Mouse (Mus musculus) small intestine, adult 2 months (tissue): ENCODE data around the gene Tpbpb.

Experiments
- CTCF ChIP-seq: fragments of 200-500 bp; IDR thresholded peaks from 2 replicates; pipeline ENCODE4 v1.5.1; 2012; ENCODE audit warnings: low read depth, mild to moderate bottlenecking, control low read depth, inconsistent platforms, low read length, moderate library complexity, mixed read lengths; ENCODE audit not compliant: insufficient replicate concordance, insufficient read length; ENCODE audit errors: extremely low read depth
- POLR2A ChIP-seq: fragments of 200-500 bp; IDR thresholded peaks from 2 replicates; pipeline ENCODE4 v1.6.1; 2012; ENCODE audit warnings: low read depth, mild to moderate bottlenecking, control low read depth, inconsistent platforms, low read length, moderate library complexity

DNA sequence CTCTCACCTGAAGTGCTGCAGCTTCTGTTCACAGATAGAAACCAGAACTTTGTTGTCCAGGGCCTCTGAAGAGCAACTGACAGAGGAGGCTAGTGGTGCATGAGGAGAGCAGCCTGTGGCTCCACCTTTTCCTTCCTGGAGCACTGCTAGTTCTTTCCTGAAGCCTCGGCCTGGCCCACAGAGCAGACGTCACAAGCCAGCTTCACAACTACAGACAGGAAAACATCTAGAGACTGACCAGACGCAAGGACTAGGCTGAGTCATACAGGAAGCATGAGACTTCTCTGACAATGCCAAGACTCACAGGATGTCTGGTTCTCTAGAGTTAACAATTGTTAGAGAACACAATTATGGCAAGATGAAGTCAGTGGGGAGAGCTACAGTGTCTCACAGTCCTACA is 7.4 kb downstream of the Tpbpb start, which contains the start of gene Ctla2b:
- TF ChIP-seq POLR2A (no peak), CTCF (no peak)
